Comparison of ENCODE assay signal across 18 mouse cellular contexts in genomic region chr1:89541151-89541550, GRCm38 (mm10).
DNase-seq lines count a peak whose midpoint lies in the region; ATAC-seq lines count a peak whose summit lies in the region.
"Had no signal": no experiment of that assay in that cellular context is flagged by ENCODE, and none has a peak within 500 bp of the region (broad histone marks: within the 10 kb centered on the region; RNA-seq: fewer than 3 reads in every experiment).

No protein-coding gene starts in this region.

- H3K27me3 ChIP-seq in embryonic facial prominence, embryonic 11.5 days (ENCODE audit: control insufficient read depth, insufficient read depth, low read length), result no peaks in the 10 kb centered on the region
- H3K27me3 ChIP-seq in forebrain, embryonic 16.5 days (replicated peaks; ENCODE audit: control insufficient read depth, insufficient read depth, low read length), result no peaks in the 10 kb centered on the region
- H3K27me3 ChIP-seq in neural tube, embryonic 12.5 days (replicated peaks), result no peaks in the 10 kb centered on the region
- H3K27me3 ChIP-seq: embryonic facial prominence, embryonic 13.5 days; intestine, embryonic 15.5 days; liver, embryonic 12.5 days; lung, embryonic 15.5 days had no signal

- H3K36me3 ChIP-seq in embryonic facial prominence, embryonic 11.5 days (replicated peaks; ENCODE audit: control insufficient read depth, insufficient read depth, low read depth, low read length), result no peaks in the 10 kb centered on the region
- H3K36me3 ChIP-seq in forebrain, embryonic 16.5 days (ENCODE audit: control insufficient read depth, insufficient read depth), result no peaks in the 10 kb centered on the region
- H3K36me3 ChIP-seq in neural tube, embryonic 12.5 days, result no peaks in the 10 kb centered on the region
- H3K36me3 ChIP-seq: embryonic facial prominence, embryonic 13.5 days; intestine, embryonic 15.5 days; liver, embryonic 12.5 days; lung, embryonic 15.5 days had no signal

- WGBS in embryonic facial prominence, embryonic 11.5 days, result 83% methylated on average over 13 of the region's 13 CpGs
- 45% methylated on average over 13 of the region's 13 CpGs for WGBS in forebrain, embryonic 16.5 days
- 41% methylated on average over 13 of the region's 13 CpGs for WGBS in neural tube, embryonic 12.5 days

- H3K9me3 ChIP-seq in embryonic facial prominence, embryonic 11.5 days (replicated peaks; ENCODE audit: control insufficient read depth, low read length), result no peaks in the 10 kb centered on the region
- no peaks in the 10 kb centered on the region for H3K9me3 ChIP-seq in forebrain, embryonic 16.5 days (ENCODE audit: control insufficient read depth, low read length)
- H3K9me3 ChIP-seq in neural tube, embryonic 12.5 days, result no peaks in the 10 kb centered on the region
- H3K9me3 ChIP-seq: embryonic facial prominence, embryonic 13.5 days; intestine, embryonic 15.5 days; liver, embryonic 12.5 days; lung, embryonic 15.5 days had no signal

- H3K4me1 ChIP-seq in embryonic facial prominence, embryonic 11.5 days (ENCODE audit: control insufficient read depth, insufficient read depth, low read length), result no peaks in the 10 kb centered on the region; the same call in 1 of the 2 replicates
- peaks cover 17% of the 10 kb centered on the region for H3K4me1 ChIP-seq in forebrain, embryonic 16.5 days (replicated peaks; ENCODE audit: control insufficient read depth, insufficient read depth, low read length)
- peaks cover 64% of the 10 kb centered on the region for H3K4me1 ChIP-seq in neural tube, embryonic 12.5 days

- H3K27ac ChIP-seq in embryonic facial prominence, embryonic 11.5 days (replicated peaks; ENCODE audit: low read depth, low read length), result no peak overlapping the region
- no peak overlapping the region for H3K27ac ChIP-seq in forebrain, embryonic 16.5 days (ENCODE audit: low read length)
- H3K27ac ChIP-seq in neural tube, embryonic 12.5 days, result peak overlapping the region; percentile 67; the same call in 1 of the 2 replicates
- H3K27ac ChIP-seq: embryonic facial prominence, embryonic 13.5 days; intestine, embryonic 15.5 days; liver, embryonic 12.5 days; lung, embryonic 15.5 days had no signal

- H3K4me3 ChIP-seq in embryonic facial prominence, embryonic 11.5 days (ENCODE audit: low read depth, low read length), result no peak overlapping the region
- H3K4me3 ChIP-seq in forebrain, embryonic 16.5 days (replicated peaks; ENCODE audit: low read length), result no peak overlapping the region
- no peak overlapping the region for H3K4me3 ChIP-seq in neural tube, embryonic 12.5 days
- H3K4me3 ChIP-seq: embryonic facial prominence, embryonic 13.5 days; intestine, embryonic 15.5 days; liver, embryonic 12.5 days; lung, embryonic 15.5 days; myocyte had no signal

- no peak overlapping the region for H3K4me2 ChIP-seq in embryonic facial prominence, embryonic 11.5 days (ENCODE audit: low read depth, low read length)
- no peak overlapping the region for H3K4me2 ChIP-seq in forebrain, embryonic 16.5 days (ENCODE audit: low read length)
- H3K4me2 ChIP-seq in neural tube, embryonic 12.5 days (replicated peaks), result 0 out of 2 replicates have a peak overlapping the region, but pooled peaks have one; percentile 16
- H3K4me2 ChIP-seq: embryonic facial prominence, embryonic 13.5 days; intestine, embryonic 15.5 days; liver, embryonic 12.5 days; lung, embryonic 15.5 days had no signal

- ATAC-seq in embryonic facial prominence, embryonic 11.5 days (replicated peaks; ENCODE audit: insufficient number of reproducible peaks, low FRiP score, low TSS enrichment, low read depth), result 0 out of 2 replicates have a peak, but pooled peaks have one; percentile 53
- peak; percentile 19; the same call in 1 of the 2 replicates for ATAC-seq in forebrain, embryonic 16.5 days
- peak; percentile 68 for ATAC-seq in neural tube, embryonic 12.5 days (ENCODE audit: low FRiP score, low read depth)
- ATAC-seq: CD4-positive, CD25-positive, alpha-beta regulatory T cell, adult 4 months; intestine, embryonic 15.5 days; liver, embryonic 12.5 days had no signal

- DNase-seq in embryonic facial prominence, embryonic 11.5 days (ENCODE audit: low spot score), result no peak
- peak; percentile 47 for DNase-seq in mesoderm, embryonic 11.5 days (ENCODE audit: low read depth, low spot score)
- DNase-seq in MN1 (ENCODE audit: low spot score), result no peak
- no peak for DNase-seq in heart, postnatal 4 days
- DNase-seq in left cerebral cortex, adult 18-20 months (ENCODE audit: low spot score in 2 of 2), result no peak
- DNase-seq: adrenal gland, postnatal 10 days; cerebellum, adult 9-11 months; gastrocnemius, postnatal 10 days; heart, postnatal 10 days; thymus, adult 18-20 months had no signal

- H3K9ac ChIP-seq in embryonic facial prominence, embryonic 11.5 days (replicated peaks; ENCODE audit: low read length), result no peak overlapping the region
- no peak overlapping the region for H3K9ac ChIP-seq in forebrain, embryonic 16.5 days (replicated peaks; ENCODE audit: low read depth, low read length)
- H3K9ac ChIP-seq in neural tube, embryonic 12.5 days, result peak overlapping the region; percentile 33; the same call in 1 of the 2 replicates
- H3K9ac ChIP-seq: embryonic facial prominence, embryonic 13.5 days; intestine, embryonic 15.5 days; liver, embryonic 12.5 days; lung, embryonic 15.5 days had no signal
